Mouse (Mus musculus): ENCODE results near the gene Dazap2.

The Dazap2 gene

GRCm38 (mm10) chr15:100639972-100640750, 25.0 kb downstream of the Dazap2 start:
- no peak for DNase-seq

- DNase-seq = no peak
Observed at GRCm38 (mm10) chr15:100641226-100641810, 26.2 kb downstream of the Dazap2 start.

- no peak for DNase-seq
Observed at GRCm38 (mm10) chr15:100642451-100642850, 27.3 kb downstream of the Dazap2 start.

- no peak for DNase-seq
Observed at GRCm38 (mm10) chr15:100646161-100646560, 31.0 kb downstream of the Dazap2 start.

GRCm38 (mm10) chr15:100650111-100650510, 35.0 kb downstream of the Dazap2 start:
- no peak for DNase-seq

GRCm38 (mm10) chr15:100651610-100652009, 36.5 kb downstream of the Dazap2 start:
- DNase-seq = no peak

GRCm38 (mm10) chr15:100654271-100654670, 39.1 kb downstream of the Dazap2 start:
- DNase-seq = no peak

- DNase-seq = no peak
Observed at GRCm38 (mm10) chr15:100655201-100655600, 40.1 kb downstream of the Dazap2 start.

- DNase-seq = no peak
Observed at GRCm38 (mm10) chr15:100660306-100660705, 45.2 kb downstream of the Dazap2 start.

GRCm38 (mm10) chr15:100660805-100661204, 45.7 kb downstream of the Dazap2 start:
- DNase-seq = no peak

GRCm38 (mm10) chr15:100664813-100665274, 49.7 kb downstream of the Dazap2 start:
- DNase-seq = peak; percentile 87 to 92

GRCm38 (mm10) chr15:100665411-100666218, 50.5 kb downstream of the Dazap2 start:
- peak; percentile 46 to 51 for DNase-seq

- DNase-seq = peak in 1 of 2 experiments; percentile 13
Observed at GRCm38 (mm10) chr15:100666219-100666696, 51.1 kb downstream of the Dazap2 start.

- no peak for DNase-seq
Observed at GRCm38 (mm10) chr15:100666851-100667250, 51.7 kb downstream of the Dazap2 start.

GRCm38 (mm10) chr15:100667420-100667819, 52.3 kb downstream of the Dazap2 start:
- DNase-seq = no peak

GRCm38 (mm10) chr15:100667871-100668545, 52.9 kb downstream of the Dazap2 start:
- no peak for DNase-seq

GRCm38 (mm10) chr15:100669337-100669736, 54.2 kb downstream of the Dazap2 start, which contains the start of gene Bin2:
TSS of gene Bin2 (minus strand) at chr15:100669553.
- peak; percentile 90 to 91 for DNase-seq

GRCm38 (mm10) chr15:100670004-100670403, 54.9 kb downstream of the Dazap2 start:
- DNase-seq = no peak
